Mouse (Mus musculus) urinary bladder, postnatal 0 days (tissue): ENCODE measurements around the gene Gm20908. TPM values are rescaled to one million over a fixed set of nuclear protein-coding genes. Genes with fewer than 3 reads are reported as not detected.

Source experiments
- polyA plus RNA-seq: library from polyadenylated mRNA; unstranded; fragments of >200 nt; fragmentation: Nextera tagmentation; extraction: Ambion mirVana; gene quantifications from 2 replicates; pipeline ENCODE4 v1.2.1, GENCODE M21; 2015

Gm20908 gene
- not detected in 2 replicates for polyA plus RNA-seq

GRCm38 (mm10) chrY:64472966-64473365 is at the start of gene Gm20908:
TSS of gene Gm20908 (plus strand) at chrY:64473266.

